Mouse (Mus musculus) natural killer cell, adult 2 months (primary cell): ENCODE results near the gene Dab2.

Experiments used
- DNase-seq, 2 experiments: peaks; one replicate each; pipeline ENCODE4 v3.0.0; 2022; ENCODE audit warnings: low spot score in 2 of 2

Gene Dab2

DNA sequence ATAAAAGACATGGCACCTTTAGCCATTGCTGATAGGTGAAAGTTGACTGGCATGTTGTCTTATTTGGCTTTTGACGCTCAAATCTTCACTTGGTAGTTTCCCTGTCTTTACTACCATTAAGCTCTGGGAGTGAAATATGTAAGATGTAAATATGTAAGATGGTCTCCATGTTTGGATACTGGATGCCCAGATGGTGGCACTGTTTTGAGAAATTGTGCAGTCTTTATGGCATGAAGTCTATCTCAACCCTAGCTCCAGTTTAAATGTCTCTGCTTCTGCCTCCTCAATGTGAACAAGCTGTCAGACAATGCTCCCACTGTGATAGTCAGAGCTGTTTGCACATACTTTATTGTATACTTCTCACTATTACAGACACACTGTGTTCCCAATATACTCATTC, 169.3 kb downstream of the Dab2 start:
- DNase-seq, result no peak

- DNase-seq, result no peak
Measured at GRCm38 (mm10) chr15:6469384-6469783, 169.8 kb downstream of the Dab2 start.

- DNase-seq, result no peak
Measured at GRCm38 (mm10) chr15:6483561-6483960, 184.0 kb downstream of the Dab2 start.
